Mouse (Mus musculus) midbrain, embryonic 10.5 days (tissue): ENCODE data around the gene Man1a2. TPM values are rescaled to one million over a fixed set of nuclear protein-coding genes. Genes with fewer than 3 reads are reported as not detected.

Experiments used
- DNase-seq: peaks from one replicate; pipeline ENCODE4 v3.0.0-alpha.2; 2017; ENCODE audit warnings: low spot score
- H3K27ac ChIP-seq: fragments of 300-500 bp; sonication (generic); replicated peaks from 2 replicates; pipeline ENCODE4 v1.5.1; 2016; ENCODE audit warnings: mild to moderate bottlenecking
- H3K27me3 ChIP-seq: fragments of 300-500 bp; sonication (generic); 2 replicates; pipeline ENCODE4 v1.6.1; 2016; ENCODE audit warnings: low read depth, mild to moderate bottlenecking; ENCODE audit not compliant: poor library complexity, severe bottlenecking
- H3K36me3 ChIP-seq: fragments of 300-500 bp; sonication (generic); 2 replicates; pipeline ENCODE4 v1.6.1; 2016; ENCODE audit warnings: mild to moderate bottlenecking, moderate library complexity
- H3K4me1 ChIP-seq: fragments of 300-500 bp; sonication (generic); 2 replicates; pipeline ENCODE4 v1.6.1; 2016
- H3K4me3 ChIP-seq: fragments of 300-500 bp; sonication (generic); 2 replicates; pipeline ENCODE4 v1.5.1; 2016; ENCODE audit warnings: mild to moderate bottlenecking, moderate library complexity
- H3K9me3 ChIP-seq: fragments of 300-500 bp; sonication (generic); replicated peaks from 2 replicates; pipeline ENCODE4 v1.6.1; 2016; ENCODE audit warnings: mild to moderate bottlenecking
- WGBS: fragments of 180-500 bp; shearing (Covaris S2); methylation state at CpG from one replicate; pipeline ENCODE4 v1.1.7; 2016; 5-methylcytosine and 5-hydroxymethylcytosine counted together
- polyA plus RNA-seq: library from polyadenylated mRNA; unstranded; fragments of >200 nt; fragmentation: Nextera tagmentation; extraction: Ambion mirVana; gene quantifications from 2 replicates; pipeline ENCODE4 v1.2.1, GENCODE M21; 2016

Gene Man1a2
- polyA plus RNA-seq, 1 experiment from 2014 or later = 41.1 TPM

- 94% methylated on average over 4 of the region's 4 CpGs for WGBS
- DNase-seq = no peak
- H3K27me3 ChIP-seq = no peaks in the 10 kb centered on the region
- H3K9me3 ChIP-seq = no peaks in the 10 kb centered on the region
- no peaks in the 10 kb centered on the region for H3K4me1 ChIP-seq
- H3K4me3 ChIP-seq = no peak overlapping the region
- peaks cover 6% of the 10 kb centered on the region; the same call in 1 of the 2 replicates for H3K36me3 ChIP-seq
- H3K27ac ChIP-seq = no peak overlapping the region
Observed at GRCm38 (mm10) chr3:100591053-100591452, 94.2 kb downstream of the Man1a2 start.

GRCm38 (mm10) chr3:100582721-100583355 lies 102.5 kb downstream of the Man1a2 start:
- H3K27ac ChIP-seq = no peak overlapping the region
- H3K4me1 ChIP-seq = no peaks in the 10 kb centered on the region
- no peaks in the 10 kb centered on the region for H3K27me3 ChIP-seq
- DNase-seq = no peak
- H3K36me3 ChIP-seq = peaks cover 9% of the 10 kb centered on the region; the same call in 1 of the 2 replicates
- H3K4me3 ChIP-seq = no peak overlapping the region
- WGBS = 93% methylated on average over 1 of the region's 1 CpGs
- H3K9me3 ChIP-seq = no peaks in the 10 kb centered on the region

- Histone ChIP-seq H3K4me1 (no peaks in the 10 kb centered on the region), H3K27ac (no peak overlapping the region), H3K4me3 (no peak overlapping the region), H3K27me3 (no peaks in the 10 kb centered on the region), H3K36me3 (peaks cover 3% of the 10 kb centered on the region), H3K9me3 (no peaks in the 10 kb centered on the region)
- DNase-seq = no peak
- WGBS = 75% methylated on average over 3 of the region's 3 CpGs
Observed at GRCm38 (mm10) chr3:100572571-100573183, 112.6 kb downstream of the Man1a2 start.

GRCm38 (mm10) chr3:100568443-100569390 lies 116.6 kb downstream of the Man1a2 start:
- DNase-seq = no peak
- no peak overlapping the region for H3K4me3 ChIP-seq
- no peak overlapping the region for H3K27ac ChIP-seq
- H3K36me3 ChIP-seq = peaks cover 10% of the 10 kb centered on the region; the same call in 1 of the 2 replicates
- 87% methylated on average over 13 of the region's 13 CpGs for WGBS
- no peaks in the 10 kb centered on the region for H3K27me3 ChIP-seq
- H3K4me1 ChIP-seq = no peaks in the 10 kb centered on the region
- no peaks in the 10 kb centered on the region for H3K9me3 ChIP-seq

- no peaks in the 10 kb centered on the region for H3K27me3 ChIP-seq
- no peak overlapping the region for H3K27ac ChIP-seq
- DNase-seq = no peak
- no peaks in the 10 kb centered on the region for H3K9me3 ChIP-seq
- peaks cover 16% of the 10 kb centered on the region for H3K36me3 ChIP-seq
- H3K4me1 ChIP-seq = no peaks in the 10 kb centered on the region
- WGBS = 91% methylated on average over 2 of the region's 2 CpGs
- H3K4me3 ChIP-seq = no peak overlapping the region
Observed at GRCm38 (mm10) chr3:100563565-100563964, 121.7 kb downstream of the Man1a2 start.

GRCm38 (mm10) chr3:100562455-100562854 lies 122.8 kb downstream of the Man1a2 start:
- no peaks in the 10 kb centered on the region for H3K4me1 ChIP-seq
- H3K4me3 ChIP-seq = no peak overlapping the region
- H3K9me3 ChIP-seq = no peaks in the 10 kb centered on the region
- 96% methylated on average over 7 of the region's 7 CpGs for WGBS
- no peaks in the 10 kb centered on the region for H3K27me3 ChIP-seq
- DNase-seq = no peak
- H3K36me3 ChIP-seq = peaks cover 16% of the 10 kb centered on the region
- H3K27ac ChIP-seq = no peak overlapping the region

- no peak for DNase-seq
- Histone ChIP-seq H3K27ac (no peak overlapping the region), H3K27me3 (no peaks in the 10 kb centered on the region), H3K9me3 (no peaks in the 10 kb centered on the region), H3K4me3 (no peak overlapping the region), H3K4me1 (no peaks in the 10 kb centered on the region), H3K36me3 (peaks cover 13% of the 10 kb centered on the region)
- WGBS = 95% methylated on average over 2 of the region's 2 CpGs
Observed at GRCm38 (mm10) chr3:100561561-100562175, 123.6 kb downstream of the Man1a2 start.

GRCm38 (mm10) chr3:100559431-100559830 lies 125.9 kb downstream of the Man1a2 start:
- H3K27ac ChIP-seq = no peak overlapping the region
- no peaks in the 10 kb centered on the region for H3K27me3 ChIP-seq
- H3K36me3 ChIP-seq = peaks cover 7% of the 10 kb centered on the region; the same call in 1 of the 2 replicates
- no peaks in the 10 kb centered on the region for H3K4me1 ChIP-seq
- no peak overlapping the region for H3K4me3 ChIP-seq
- no peaks in the 10 kb centered on the region for H3K9me3 ChIP-seq
- DNase-seq = no peak
- 96% methylated on average over 7 of the region's 7 CpGs for WGBS

- no peaks in the 10 kb centered on the region for H3K27me3 ChIP-seq
- WGBS = 83% methylated on average over 4 of the region's 4 CpGs
- H3K4me3 ChIP-seq = no peak overlapping the region
- H3K9me3 ChIP-seq = no peaks in the 10 kb centered on the region
- no peak for DNase-seq
- no peak overlapping the region for H3K27ac ChIP-seq
- peaks cover 6% of the 10 kb centered on the region; the same call in 1 of the 2 replicates for H3K36me3 ChIP-seq
- no peaks in the 10 kb centered on the region for H3K4me1 ChIP-seq
Observed at GRCm38 (mm10) chr3:100558211-100558708, 127.0 kb downstream of the Man1a2 start.

- DNase-seq = no peak
- Histone ChIP-seq H3K9me3 (no peaks in the 10 kb centered on the region), H3K27me3 (no peaks in the 10 kb centered on the region), H3K4me1 (no peaks in the 10 kb centered on the region), H3K27ac (no peak overlapping the region), H3K4me3 (no peak overlapping the region), H3K36me3 (no peaks in the 10 kb centered on the region)
- WGBS = 47% methylated on average over 5 of the region's 5 CpGs
Observed at GRCm38 (mm10) chr3:100554843-100555242, 130.5 kb downstream of the Man1a2 start.

- Histone ChIP-seq H3K4me1 (no peaks in the 10 kb centered on the region), H3K9me3 (no peaks in the 10 kb centered on the region), H3K36me3 (no peaks in the 10 kb centered on the region), H3K27ac (no peak overlapping the region), H3K27me3 (no peaks in the 10 kb centered on the region), H3K4me3 (no peak overlapping the region)
- 88% methylated on average over 1 of the region's 3 CpGs for WGBS
- no peak for DNase-seq
Observed at GRCm38 (mm10) chr3:100552171-100552570, 133.1 kb downstream of the Man1a2 start.

GRCm38 (mm10) chr3:100547913-100548292 lies 137.4 kb downstream of the Man1a2 start:
- no peak for DNase-seq
- Histone ChIP-seq H3K4me3 (no peak overlapping the region), H3K9me3 (no peaks in the 10 kb centered on the region), H3K4me1 (no peaks in the 10 kb centered on the region), H3K27me3 (no peaks in the 10 kb centered on the region), H3K36me3 (no peaks in the 10 kb centered on the region), H3K27ac (no peak overlapping the region)
- WGBS = 84% methylated on average over 3 of the region's 3 CpGs
